Mouse (Mus musculus): ENCODE data around the gene Sestd1.

The Sestd1 gene

DNA sequence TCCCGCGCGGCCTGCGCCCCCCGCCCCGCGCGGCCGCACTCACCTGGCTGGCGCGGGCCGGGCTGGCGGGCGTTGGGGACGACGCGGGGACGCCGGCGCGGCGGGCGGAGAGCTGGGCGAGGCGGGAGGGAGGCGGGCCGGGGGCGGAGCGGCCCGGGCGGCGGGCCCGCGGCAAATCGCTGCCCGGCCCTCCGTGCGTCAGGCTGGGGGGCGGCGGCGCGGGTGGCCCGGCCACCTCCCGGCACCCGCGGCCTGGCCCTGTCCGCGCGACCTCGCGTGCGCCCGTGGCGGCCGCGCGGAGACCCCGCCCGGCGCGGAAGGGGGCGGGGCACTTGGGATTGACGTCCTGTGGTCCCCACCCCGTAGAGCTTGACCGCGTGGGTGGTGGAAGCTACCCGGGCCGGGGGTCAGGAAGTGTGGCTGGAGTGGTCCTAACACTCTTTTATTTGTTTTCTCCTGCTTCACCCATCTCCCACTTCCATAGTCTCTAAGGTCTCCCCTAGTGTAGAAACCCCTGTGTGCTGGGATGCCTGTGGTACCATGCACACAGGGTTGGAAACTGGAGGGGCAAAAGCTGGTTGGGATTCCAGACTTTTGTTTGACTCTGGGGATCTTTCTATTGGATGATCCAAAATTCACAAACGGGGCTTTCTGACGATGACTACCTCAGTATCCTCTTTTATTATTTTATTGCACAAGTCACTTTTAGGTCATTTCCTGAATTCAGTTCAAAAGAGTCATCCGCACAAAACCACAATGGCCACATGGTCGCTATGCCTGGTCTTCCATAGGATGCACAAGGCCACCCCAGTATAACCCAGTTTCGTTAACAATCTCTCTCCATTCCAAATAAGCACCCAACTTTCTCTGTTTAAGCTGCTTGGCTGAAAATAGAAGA, at the start of gene Sestd1:
TSS of gene Sestd1 (minus strand) at position 81 of the 898 bp plus-strand sequence.
- CTCF ChIA-PET: interaction anchor here (0.5 to 1.6 kb wide), 9 partner anchors 16 to 607 kb away, joined by 3 to 8 read pairs (median 4); no protein-coding TSS in a partner anchor
- POLR2A ChIA-PET: interaction anchor here in 3 of 4 experiments (0.6 to 3.5 kb wide), 23 partner anchors 9 to 1576 kb away, joined by 3 to 19 read pairs (median 4); partner anchors contain the start of genes Ccdc141 (in 2 of the 3) and Nfe2l2 (in 1 of the 3)

DNA sequence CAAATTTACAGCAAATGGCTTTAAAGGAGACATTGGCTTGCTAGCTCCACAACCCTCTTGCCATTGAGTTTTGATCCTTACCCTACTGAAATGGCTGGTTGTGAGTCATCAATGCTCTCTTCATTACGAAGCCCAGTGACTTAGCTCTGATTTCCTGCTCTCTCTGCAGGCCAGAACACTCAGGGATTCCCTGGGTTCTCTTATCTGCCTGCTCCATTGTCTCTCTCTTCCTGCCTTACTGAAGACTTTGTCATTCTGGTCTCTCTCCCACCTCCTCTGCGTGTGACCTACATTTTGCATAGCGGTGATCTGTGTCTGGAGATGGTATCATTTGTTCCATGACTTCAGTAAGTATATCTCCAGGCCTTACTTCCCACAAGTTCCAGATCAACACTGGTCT, 46.9 kb upstream of the Sestd1 start:
- CTCF ChIA-PET: no interaction called here
- POLR2A ChIA-PET: interaction anchor here in 2 of 4 experiments (1.0 to 1.1 kb wide), 2 partner anchors 10 to 11 kb away, joined by 3 read pairs; no protein-coding TSS in a partner anchor

DNA sequence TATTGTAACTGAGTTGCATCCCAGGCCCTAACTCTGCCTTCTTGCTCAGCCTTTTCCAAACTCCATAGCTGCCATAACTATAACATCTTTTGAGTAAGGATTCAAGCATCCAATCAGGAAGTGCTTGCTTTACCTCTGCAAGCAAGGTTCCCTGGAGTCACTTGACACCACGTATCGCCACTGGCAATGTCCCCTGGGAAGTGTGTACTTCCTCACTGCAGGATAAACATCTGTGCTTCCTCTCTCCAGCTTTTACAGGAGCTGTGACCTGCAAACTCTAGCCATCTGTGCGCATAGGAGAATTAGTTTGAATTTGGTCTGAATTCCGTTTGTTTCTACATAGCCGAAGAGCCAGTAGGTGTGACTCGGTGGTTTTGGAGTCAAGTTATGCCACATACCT, 43.3 kb upstream of the Sestd1 start:
- ChIA-PET POLR2A (interaction anchor here in 3 of 4 experiments (0.6 to 3.0 kb wide), 9 partner anchors 10 to 55 kb away, joined by 3 to 21 read pairs (median 4); no protein-coding TSS in a partner anchor), CTCF (interaction anchor here in 2 of 4 experiments (0.9 to 1.0 kb wide), 2 partner anchors 14 to 18 kb away, joined by 3 read pairs; no protein-coding TSS in a partner anchor)

DNA sequence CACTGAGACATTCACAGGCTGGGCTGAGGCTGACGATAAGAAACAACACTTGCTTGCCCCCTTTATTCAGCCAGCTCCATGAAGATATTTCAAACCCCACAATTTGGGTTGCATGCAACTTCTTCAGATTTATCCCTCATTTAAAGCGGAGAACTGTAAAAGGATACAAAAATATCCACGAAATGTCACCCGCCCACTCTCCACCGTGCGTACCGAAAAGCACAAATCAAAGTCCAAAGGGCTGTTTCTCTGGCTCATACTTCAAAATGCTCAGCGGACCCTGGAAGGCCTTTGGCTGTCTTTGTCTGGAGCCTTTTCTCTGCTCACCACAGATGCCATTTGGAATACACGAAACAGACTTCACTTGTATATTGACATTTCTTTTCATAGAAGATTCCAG, 42.8 kb upstream of the Sestd1 start:
- POLR2A ChIA-PET: interaction anchor here in 3 of 4 experiments (1.0 to 3.0 kb wide), 6 partner anchors 9 to 54 kb away, joined by 3 to 21 read pairs (median 4); no protein-coding TSS in a partner anchor
- CTCF ChIA-PET: interaction anchor here in 1 of 4 experiments (1.0 kb wide), 1 partner anchor 19 kb away, joined by 3 read pairs; no protein-coding TSS in a partner anchor

DNA sequence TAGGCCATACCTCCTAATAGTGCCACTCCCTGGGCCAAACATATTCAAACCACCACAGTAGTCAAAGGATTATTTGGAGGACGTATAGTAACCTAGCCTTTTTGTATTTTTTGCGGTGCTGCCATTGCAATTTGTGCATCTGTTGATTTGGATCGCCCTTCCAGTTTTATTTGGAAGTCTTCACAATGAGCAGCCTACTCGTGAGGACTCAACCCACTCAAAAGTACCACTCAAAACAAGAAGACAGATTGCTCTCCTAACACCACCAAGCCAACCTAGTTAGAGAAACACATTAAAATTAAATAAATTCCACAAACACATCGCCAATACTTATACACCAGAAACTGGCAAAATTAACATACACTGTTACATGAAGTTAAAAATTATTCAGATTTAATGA, 38.8 kb upstream of the Sestd1 start:
- ChIA-PET POLR2A (no interaction called here), CTCF (interaction anchor here in 2 of 4 experiments (0.9 to 1.4 kb wide), 2 partner anchors 10 to 23 kb away, joined by 3 to 4 read pairs; no protein-coding TSS in a partner anchor)

DNA sequence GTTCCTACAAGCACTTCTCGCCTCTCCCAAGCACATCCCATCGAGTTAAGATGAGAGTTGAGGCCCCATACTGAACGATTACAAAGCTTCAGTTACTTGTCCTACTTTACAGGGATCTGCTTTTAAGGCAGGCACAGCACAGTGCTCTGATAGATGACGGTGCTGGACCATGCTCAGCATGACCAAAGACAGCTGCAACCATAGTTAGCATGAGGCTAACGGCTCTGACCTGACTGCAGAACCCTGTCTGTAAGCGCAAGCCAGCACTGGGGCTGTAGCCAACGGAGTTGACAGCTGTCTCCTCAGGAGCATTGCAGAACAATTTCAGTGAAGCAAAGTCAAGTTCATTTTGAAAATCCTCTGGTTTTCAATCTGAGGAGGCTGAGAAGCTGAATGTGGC, 36.6 kb upstream of the Sestd1 start:
- ChIA-PET CTCF (no interaction called here), POLR2A (interaction anchor here in 1 of 4 experiments (13.2 kb wide), 1 partner anchor 23 kb away, joined by 228 read pairs; no protein-coding TSS in a partner anchor)

DNA sequence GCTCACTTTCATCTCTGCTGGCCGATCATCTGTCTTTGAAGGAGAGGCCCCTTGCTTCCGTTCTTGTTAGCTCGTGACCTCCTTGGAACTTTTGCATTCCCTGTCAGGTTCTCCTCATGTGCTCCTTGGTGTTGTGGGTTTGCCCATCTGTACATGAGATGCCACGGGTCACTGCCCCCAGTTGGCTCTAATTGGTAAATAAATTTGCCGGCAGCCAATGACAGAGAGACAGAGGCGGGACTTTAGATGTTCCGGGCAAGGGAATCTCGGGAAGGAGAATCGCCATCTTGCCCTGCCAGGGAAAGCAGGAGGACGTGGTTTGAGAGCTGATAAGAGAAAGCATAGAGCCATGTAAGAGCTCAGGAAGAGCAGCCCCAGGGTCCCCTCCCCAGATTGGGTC, 33.5 kb upstream of the Sestd1 start:
- ChIA-PET CTCF (interaction anchor here in 3 of 4 experiments (0.7 to 4.5 kb wide), 3 partner anchors 28 kb away, joined by 5 to 32 read pairs (median 11); no protein-coding TSS in a partner anchor), POLR2A (interaction anchor here in 3 of 4 experiments (0.6 to 13.2 kb wide), 28 partner anchors 8 to 303 kb away, joined by 3 to 228 read pairs (median 6); partner anchors contain the start of gene Sestd1 (in 1 of the 3))

DNA sequence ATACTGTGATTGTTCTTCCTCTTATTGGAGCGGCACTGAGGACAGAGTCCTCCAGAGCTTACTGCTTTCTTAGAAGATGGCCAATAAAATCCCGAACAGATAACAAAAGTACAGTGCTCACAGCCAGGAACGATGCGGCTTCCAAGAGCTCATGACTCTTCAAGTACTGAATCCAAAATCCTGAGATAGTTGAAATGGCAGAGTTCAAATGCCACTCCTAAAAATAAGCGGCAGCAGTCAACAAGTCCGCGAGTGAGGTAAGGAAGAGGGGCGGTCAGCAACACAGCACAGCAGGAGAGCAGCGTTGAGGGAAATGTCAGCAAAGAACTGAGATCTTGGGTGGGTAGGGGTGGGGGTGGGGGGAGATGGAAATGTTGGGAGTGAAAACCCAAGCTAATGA, 32.2 kb upstream of the Sestd1 start:
- ChIA-PET CTCF (interaction anchor here in 2 of 4 experiments (0.7 to 4.5 kb wide), 4 partner anchors 24 to 251 kb away, joined by 3 to 32 read pairs (median 4); no protein-coding TSS in a partner anchor), POLR2A (interaction anchor here in 2 of 4 experiments (0.8 to 13.2 kb wide), 14 partner anchors 8 to 196 kb away, joined by 3 to 228 read pairs (median 12); partner anchors contain the start of gene Sestd1 (in 1 of the 2))

DNA sequence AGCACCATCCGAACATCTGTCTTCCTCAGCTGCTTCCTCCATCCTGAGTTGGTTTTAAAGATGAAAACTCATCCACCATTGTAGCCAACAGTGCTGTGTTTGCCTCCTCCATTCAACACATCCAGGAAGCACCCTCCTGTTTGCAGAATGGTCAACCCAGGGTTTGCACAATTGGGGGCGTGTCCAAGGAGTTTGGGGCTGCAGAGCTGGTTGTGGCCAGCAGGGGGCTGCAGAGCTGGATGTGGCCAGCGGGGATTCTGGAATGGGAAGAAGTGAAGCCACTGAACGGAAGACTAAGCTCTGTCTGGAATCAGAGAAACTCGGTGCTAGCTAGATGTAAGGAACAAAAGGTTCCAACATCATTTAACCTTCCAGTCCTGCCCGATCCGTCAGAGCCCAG, 28.9 kb upstream of the Sestd1 start:
- POLR2A ChIA-PET: interaction anchor here (0.6 to 13.2 kb wide), 20 partner anchors 10 to 499 kb away, joined by 3 to 228 read pairs (median 3); no protein-coding TSS in a partner anchor

DNA sequence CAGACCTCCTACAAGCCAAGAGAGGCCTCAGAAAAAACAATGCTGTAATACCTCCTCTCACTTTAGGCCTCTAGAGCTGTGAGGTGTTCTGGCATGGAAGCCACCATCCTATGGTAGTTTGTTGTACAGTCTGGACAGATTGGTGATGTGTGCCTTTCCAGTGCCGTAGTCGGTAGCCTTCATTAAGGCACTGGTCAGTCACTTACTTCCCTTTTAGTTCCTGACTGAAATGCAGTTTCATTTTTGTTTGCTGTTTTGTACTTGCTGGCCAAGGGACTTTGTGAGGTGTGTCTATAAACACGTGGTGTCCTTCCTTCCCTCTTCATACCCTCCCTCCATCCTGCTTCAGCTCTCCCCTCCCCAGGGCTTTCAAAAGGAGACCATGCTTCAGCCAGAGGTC, 24.1 kb upstream of the Sestd1 start:
- ChIA-PET CTCF (interaction anchor here in 2 of 4 experiments (1.3 to 1.6 kb wide), 2 partner anchors 37 kb away, joined by 3 to 4 read pairs; no protein-coding TSS in a partner anchor), POLR2A (interaction anchor here in 2 of 4 experiments (0.8 to 1.4 kb wide), 5 partner anchors 8 to 33 kb away, joined by 3 to 15 read pairs (median 3); no protein-coding TSS in a partner anchor)

More for the DNA sequence above, 28.9 kb upstream of the Sestd1 start:
- CTCF ChIA-PET: interaction anchor here (0.5 to 5.4 kb wide), 35 partner anchors 9 to 1345 kb away, joined by 3 to 95 read pairs (median 3); partner anchors contain the start of genes Sestd1 (in 2 of the 4) and Ccdc141 (in 1 of the 4)

DNA sequence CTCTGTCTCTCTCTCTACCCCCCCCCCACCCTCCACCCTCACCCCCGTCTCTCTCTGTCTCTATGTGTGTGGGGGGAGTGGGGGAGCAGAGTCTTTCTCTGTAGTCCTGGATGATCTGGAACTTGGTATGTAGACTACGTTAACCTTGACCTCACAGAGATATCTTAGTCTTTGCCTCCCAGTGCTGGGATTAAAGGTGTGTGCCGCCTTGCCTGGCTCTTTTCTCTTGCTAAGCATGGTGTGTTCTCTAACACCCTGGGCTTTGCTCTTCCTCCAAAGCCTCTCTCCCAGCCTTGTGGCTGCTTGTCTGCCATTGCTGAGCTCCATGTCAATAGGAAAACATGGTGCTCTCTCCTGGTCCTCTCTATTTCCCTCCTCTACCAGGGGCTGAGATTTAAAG, 23.3 kb upstream of the Sestd1 start:
- ChIA-PET CTCF (interaction anchor here in 2 of 4 experiments (1.3 to 1.6 kb wide), 2 partner anchors 38 kb away, joined by 3 to 4 read pairs; no protein-coding TSS in a partner anchor), POLR2A (interaction anchor here in 2 of 4 experiments (1.0 to 1.4 kb wide), 4 partner anchors 9 to 34 kb away, joined by 3 to 15 read pairs (median 4); no protein-coding TSS in a partner anchor)

DNA sequence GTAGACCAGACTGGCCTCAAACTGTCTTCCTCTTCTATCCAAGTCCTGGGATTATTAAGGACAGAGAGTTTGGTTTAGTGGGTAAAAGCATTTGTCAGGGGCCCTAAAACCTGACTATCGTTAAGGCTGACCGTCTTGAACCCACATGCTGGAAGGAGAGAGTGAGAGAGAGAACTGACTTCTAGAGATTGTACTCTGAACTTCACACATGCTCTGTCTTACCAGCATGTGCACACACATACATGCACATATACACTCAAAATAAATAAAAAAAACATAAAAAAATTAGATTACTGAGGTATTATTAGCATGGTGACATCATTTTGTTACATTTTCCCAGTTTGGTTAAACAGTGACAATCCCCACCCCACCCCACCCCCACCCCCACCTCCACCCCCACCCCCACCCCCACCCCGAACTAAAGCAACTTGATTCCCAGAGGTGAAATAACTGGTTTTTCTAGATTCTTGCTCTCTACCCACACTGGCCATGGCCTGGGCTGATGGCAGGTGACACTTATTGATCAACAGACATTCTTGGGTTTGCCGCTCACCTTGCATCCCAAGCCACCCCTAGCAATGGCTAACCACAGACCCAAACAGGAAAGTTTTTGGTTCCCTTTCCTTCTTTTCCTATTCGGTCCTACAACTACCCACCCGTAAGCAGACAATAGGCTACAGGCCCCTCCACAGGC, 22.4 kb upstream of the Sestd1 start:
- ChIA-PET CTCF (no interaction called here), POLR2A (no interaction called here)

DNA sequence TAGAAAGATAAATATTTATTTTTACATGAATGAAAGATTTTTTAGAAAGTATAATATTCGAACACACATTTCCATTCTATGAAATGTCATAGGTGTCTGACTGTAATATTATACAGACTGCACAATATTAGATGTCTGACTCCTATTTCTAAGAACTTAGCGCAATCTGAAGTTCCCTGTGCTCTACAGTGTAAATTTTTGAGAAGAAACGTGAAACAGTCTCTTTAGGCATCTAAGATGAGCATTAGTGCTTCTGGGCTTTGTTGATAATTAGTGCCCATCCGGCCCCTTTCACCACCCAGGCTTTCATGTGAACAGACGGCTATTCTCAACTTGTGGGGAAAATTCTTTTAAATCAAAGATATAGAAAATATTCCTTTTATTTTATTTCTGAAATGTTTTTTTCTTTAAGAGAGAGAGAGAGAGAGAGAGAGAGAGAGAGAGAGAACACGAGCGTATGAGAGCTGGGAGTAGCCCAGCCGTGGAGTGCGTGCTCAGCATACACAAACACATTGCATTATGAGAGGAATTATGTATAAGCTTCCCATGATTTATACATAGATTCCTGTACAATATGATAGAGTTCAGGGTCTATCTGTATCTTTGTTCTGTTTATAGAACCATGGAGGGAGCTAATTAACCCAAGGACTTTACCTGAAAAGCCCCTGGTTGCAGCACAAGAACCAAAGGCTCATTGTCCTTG, 21.4 kb upstream of the Sestd1 start:
- CTCF ChIA-PET: no interaction called here
- POLR2A ChIA-PET: interaction anchor here in 1 of 4 experiments (0.5 kb wide), 1 partner anchor 9 kb away, joined by 4 read pairs; no protein-coding TSS in a partner anchor

DNA sequence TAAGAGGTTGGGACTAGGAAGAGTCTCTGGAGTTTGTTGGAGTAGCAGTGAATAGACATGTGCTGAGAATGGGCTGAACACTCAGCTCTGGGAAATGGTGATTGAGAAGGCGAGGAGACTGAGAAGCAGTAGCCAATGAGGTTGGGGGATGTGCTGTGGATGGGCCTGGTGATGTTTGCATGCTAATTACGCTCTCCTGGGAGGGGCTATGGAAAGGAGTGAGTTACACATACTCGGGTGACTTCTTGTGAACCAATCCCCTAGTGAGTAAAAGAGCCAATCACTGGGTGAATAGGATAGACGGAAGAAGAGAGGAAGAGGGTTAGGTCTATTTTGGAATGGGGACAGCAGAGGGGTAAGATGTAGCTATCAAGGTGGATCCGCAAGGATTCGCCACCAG, 9.3 kb upstream of the Sestd1 start:
- POLR2A ChIA-PET: interaction anchor here in 2 of 4 experiments (0.7 to 2.5 kb wide), 13 partner anchors 9 to 52 kb away, joined by 3 to 14 read pairs (median 4); partner anchors contain the start of gene Sestd1 (in 2 of the 2)
- CTCF ChIA-PET: interaction anchor here in 1 of 4 experiments (0.6 to 0.8 kb wide), 2 partner anchors 52 to 89 kb away, joined by 4 to 5 read pairs; no protein-coding TSS in a partner anchor

DNA sequence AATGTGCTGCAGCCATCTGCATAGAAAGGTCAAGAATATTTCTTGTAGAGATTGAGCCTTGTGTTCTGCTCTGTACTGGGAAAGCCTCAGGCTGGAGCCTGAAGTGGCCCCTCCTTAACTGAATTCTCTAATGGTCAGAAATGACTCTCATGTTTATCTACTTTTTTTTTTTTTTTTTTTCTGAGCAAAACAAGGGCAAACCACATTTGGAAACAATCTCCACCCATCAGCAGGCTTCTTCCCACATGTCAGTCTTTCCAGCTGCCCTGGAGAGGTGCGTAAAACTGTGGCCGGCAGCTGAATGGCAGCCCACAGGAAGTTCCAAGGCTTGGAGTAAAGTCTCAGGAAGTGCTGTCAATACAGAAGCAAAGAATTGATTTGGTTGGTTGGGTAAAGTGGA, 6.4 kb upstream of the Sestd1 start:
- ChIA-PET POLR2A (interaction anchor here in 1 of 4 experiments (1.7 to 1.8 kb wide), 2 partner anchors 14 to 48 kb away, joined by 3 to 4 read pairs; no protein-coding TSS in a partner anchor), CTCF (interaction anchor here in 1 of 4 experiments (0.9 kb wide), 1 partner anchor 23 kb away, joined by 3 read pairs; no protein-coding TSS in a partner anchor)

DNA sequence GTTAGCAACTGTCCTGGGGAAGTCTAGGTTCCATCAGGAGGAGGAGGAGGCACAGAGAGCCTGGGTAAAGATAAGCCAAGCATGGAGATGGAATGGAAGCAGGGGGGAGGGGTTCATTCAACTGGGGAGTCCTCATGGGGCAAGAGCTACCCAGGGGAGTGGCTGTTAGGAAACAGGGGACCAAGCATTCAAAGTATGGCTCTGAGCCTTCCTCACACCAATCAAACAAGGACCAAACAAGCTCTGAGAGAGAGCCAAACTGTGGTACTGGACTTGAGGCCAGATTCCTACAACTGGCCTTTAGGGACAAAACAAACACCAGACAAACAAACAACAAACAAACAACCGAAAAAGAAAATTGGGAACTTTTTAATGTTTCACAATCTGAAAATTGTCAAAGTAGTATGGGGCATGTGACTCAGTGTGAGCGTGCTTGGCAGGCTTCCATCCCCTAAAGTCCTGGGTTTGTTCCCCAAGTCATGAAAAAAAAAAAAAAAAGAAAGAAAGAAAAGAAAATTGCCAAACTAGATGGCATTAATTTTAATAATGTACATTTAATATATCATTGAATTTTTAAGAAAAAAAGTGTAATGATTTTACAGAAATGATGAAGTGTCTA, 4.0 kb upstream of the Sestd1 start:
- POLR2A ChIA-PET: no interaction called here
- CTCF ChIA-PET: interaction anchor here in 1 of 4 experiments (0.8 kb wide), 1 partner anchor 57 kb away, joined by 6 read pairs; no protein-coding TSS in a partner anchor
